Mouse (Mus musculus) cerebellum, adult (tissue): Measurements from ENCODE around the gene Nuak2.
A peak's percentile ranks its signal among the peaks of the same experiment; 100 is the strongest.

ENCODE experiments used
- ATAC-seq: cut with Nextera tagmentation; 2 replicates; pipeline ENCODE4 v1.9.2; 2017; ENCODE audit warnings: mild to moderate bottlenecking, moderate library complexity, mixed read lengths; ENCODE audit not compliant: insufficient number of reproducible peaks, low FRiP score, low TSS enrichment

The Nuak2 gene

DNA sequence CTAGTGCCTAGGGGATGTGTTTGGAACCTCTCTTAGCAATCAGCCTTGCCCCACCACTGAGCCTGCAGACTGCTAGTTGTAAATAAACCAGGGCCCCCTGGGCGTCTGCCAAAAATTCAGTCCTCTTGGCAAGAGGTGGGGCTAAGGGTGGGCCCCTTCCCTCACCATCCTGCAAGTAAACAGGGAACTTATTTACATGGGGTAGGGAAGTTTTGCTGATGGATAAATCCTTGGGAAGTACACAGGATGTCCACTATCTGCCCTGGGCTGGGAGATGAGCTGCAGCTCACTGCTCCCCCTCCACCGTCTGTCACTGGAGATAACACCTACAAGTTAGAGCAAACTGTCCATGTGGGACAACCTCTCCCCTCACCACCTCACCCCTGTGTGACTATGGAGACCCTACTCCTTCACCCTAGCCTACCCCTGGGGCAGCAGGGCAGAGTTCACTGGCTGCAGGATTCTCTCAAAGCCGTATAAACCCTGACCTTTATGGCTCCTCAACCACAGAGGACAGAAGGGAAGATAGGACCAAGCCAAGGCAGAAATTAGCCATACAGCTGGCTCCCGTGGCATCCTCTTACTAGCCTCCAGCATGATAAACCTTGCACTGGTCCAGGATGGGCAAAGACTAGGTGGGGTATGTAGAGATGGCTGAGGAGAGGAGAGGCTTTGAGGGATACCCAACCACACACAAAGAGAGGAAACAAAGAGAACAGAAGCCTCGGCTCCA, 58.4 kb downstream of the Nuak2 start:
- no peak for ATAC-seq

DNA sequence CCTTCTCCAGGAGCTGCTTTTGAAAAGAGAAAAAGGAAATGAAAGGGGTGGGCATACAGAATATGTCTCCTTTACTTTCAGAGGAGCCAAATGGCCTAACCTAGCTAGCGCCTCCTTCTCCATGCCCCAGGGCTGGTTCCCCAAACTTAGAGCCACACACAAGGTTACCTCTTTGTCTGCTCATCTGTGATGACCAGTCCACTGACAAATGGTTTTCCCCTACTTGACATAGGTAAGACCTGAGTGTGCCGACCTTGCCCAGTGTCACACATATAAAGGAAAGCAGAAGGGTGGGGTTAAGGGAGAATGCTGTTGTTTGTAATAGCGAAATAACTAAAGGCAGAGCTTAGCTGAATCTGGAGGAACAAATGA, 58.9 kb downstream of the Nuak2 start:
- ATAC-seq, result no peak

DNA sequence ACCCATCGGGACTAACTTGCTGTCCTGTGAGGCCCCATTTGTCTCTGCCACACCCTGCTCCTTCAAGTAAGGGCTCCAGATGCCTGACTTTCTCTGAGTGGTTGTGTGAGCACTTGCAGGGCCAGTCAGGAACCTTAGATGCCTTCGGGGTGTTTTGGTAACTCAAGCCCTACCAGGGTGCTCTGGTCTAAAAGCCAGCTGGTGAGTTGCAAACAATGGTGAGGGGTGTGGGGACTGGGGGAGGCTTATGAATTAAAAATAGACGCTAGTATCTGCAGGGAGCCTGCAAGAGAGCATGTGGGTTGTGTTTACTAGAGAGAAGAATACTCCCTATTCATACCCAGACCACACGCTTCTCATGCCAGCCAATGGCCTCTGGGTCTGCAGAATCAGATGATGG, 59.3 kb downstream of the Nuak2 start:
- no peak for ATAC-seq

DNA sequence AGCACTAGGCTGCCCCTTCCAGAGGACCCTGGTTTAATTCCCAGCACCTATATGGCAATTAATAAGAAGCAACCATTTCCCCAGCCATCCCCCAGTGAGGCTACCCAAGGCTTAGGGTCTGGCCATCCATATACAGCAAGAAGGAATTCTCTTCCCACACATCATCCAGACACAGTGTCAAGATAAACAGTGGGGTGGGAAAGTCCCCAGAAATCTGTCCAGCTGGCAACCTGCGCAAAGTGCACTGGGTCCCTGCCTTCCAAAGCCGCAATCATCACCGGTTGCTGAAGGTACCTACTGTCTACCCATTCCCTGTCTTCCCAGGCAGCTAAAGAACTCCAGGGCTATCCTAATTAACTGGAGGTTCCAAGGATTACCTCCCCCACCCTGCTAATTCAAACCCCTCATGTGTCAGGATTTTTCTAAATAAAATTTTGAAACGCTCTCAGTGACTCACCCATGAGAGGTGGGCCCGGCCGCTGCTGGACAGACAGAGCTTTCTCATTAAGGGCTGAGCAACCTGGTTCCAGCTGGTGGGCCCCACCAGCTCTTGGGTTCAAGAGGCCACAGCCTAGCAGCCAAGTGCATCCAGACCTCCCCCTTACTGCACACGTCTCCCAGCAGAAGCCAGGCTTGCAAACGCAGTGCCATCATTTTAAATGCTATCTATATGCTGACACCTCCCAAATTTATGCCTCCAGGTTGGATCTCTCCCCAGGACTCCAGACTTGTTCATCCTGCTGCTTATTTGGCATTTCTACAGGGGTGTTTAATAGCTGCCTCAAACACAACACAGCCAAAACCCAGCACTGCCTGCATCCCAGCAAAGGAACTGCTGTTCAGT, 60.5 kb downstream of the Nuak2 start:
- no peak for ATAC-seq

DNA sequence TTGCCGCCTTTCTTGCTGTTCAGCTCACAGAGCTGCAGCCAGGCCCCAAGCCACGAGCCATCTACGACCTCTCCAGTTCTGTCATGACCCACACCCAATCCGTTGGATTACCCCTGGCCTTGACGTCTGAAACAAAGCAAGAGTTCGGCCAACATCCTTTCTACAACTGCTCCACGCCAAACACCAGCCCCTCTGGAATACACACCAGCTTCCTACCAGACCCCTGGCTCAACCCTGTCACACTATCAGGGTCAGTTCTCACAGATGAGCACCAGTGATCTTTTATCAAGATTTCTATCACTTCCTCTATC, 61.1 kb downstream of the Nuak2 start:
- ATAC-seq, result no peak

DNA sequence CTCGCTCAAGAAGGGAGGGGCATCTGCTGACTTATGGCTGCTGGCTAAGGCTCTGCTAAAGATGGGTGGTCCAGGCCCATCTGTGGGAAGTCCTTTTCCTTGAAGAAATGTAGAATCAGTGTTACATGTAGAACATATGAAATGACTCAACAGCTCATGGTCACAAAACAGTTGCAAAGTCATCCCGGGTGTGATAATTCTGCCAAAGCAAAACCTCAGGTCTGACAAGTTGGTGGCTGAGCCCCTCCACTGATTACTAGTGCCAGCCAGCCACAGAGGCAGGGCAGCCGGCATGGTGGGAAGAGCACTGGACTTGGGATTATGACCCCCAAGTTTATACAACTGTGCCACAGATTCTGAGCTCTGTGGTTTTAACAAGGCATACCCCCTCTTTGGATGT, 61.9 kb downstream of the Nuak2 start:
- no peak for ATAC-seq

DNA sequence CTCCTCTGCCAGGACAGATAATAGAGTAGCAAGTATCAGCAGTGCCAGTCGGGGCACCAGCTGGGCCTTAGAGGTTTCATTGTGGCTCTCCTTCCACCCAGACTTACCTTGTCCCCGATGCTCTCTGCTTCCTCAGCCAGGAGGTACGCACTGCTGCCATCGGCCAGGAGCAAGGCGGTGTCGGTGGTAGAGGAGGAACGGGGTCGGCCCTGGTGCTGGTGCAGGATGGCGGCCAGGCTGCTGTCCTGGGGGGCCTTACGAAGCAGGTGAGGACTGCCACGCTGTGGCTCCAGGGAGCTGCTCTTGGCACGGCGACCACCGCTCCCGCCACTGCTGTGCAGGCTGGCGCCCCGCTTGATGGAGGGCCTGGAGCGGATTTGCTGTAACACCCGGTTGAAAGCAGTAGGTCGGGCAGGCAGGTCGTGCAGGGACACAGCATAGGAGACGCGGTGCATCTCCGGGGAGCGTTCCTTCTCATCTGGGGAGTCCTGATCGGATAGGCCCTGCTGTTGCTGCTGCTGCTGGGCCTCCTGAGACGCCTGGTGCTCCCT, 64.7 kb downstream of the Nuak2 start:
- no peak for ATAC-seq

DNA sequence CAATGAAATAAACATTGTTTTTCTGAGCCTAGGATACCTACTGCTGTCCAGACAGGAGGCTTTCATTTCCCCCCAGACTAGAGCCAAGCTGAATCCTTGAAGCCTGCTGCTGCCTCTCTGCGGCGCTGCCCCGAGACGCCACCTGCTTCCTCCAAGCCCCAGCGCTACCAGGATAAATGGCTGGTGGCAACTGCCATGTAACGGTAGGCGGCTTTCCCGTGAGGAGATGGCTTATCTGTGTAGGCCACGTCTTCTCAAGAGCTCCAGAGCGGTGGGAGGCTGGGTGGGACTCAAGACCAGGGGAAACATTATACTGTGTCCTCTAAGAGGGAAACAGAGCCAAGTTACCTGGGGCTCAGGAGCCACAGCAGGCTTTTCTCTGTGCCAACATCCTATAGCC, 66.0 kb downstream of the Nuak2 start:
- ATAC-seq, result peak; percentile 56; the same call in 1 of the 2 replicates
